21 mouse cellular contexts compared by ENCODE assay signal in genomic region chr12:66888636-66889035, GRCm38 (mm10).
DNase-seq lines count a peak whose midpoint lies in the region; ATAC-seq and TF ChIP-seq lines count a peak whose summit lies in the region.
"Had no signal": no experiment of that assay in that cellular context is flagged by ENCODE, and none has a peak within 500 bp of the region (broad histone marks: within the 10 kb centered on the region; RNA-seq: fewer than 3 reads in every experiment).

No protein-coding gene starts in this region.

- no peak overlapping the region for H3K4me2 ChIP-seq in forebrain, embryonic 13.5 days
- H3K4me2 ChIP-seq in forebrain, embryonic 11.5 days (ENCODE audit: low read depth, low read length, severe bottlenecking), result no peak overlapping the region
- no peak overlapping the region for H3K4me2 ChIP-seq in midbrain, embryonic 14.5 days (ENCODE audit: low read length)
- no peak overlapping the region for H3K4me2 ChIP-seq in midbrain, embryonic 11.5 days
- no peak overlapping the region for H3K4me2 ChIP-seq in forebrain, embryonic 15.5 days (replicated peaks)
- H3K4me2 ChIP-seq in liver, postnatal 0 days (ENCODE audit: low read depth, low read length), result no peak overlapping the region
- H3K4me2 ChIP-seq: embryonic facial prominence, embryonic 13.5 days; heart, embryonic 11.5 days; liver, embryonic 15.5 days; neural tube, embryonic 12.5 days had no signal

- H3K9me3 ChIP-seq in forebrain, embryonic 13.5 days (replicated peaks), result no peaks in the 10 kb centered on the region
- H3K9me3 ChIP-seq in forebrain, embryonic 11.5 days (ENCODE audit: control insufficient read depth, low read length), result no peaks in the 10 kb centered on the region
- H3K9me3 ChIP-seq in midbrain, embryonic 14.5 days (ENCODE audit: control insufficient read depth, low read length), result no peaks in the 10 kb centered on the region
- no peaks in the 10 kb centered on the region for H3K9me3 ChIP-seq in midbrain, embryonic 11.5 days (ENCODE audit: control insufficient read depth, low read length)
- H3K9me3 ChIP-seq in forebrain, embryonic 15.5 days, result no peaks in the 10 kb centered on the region
- no peaks in the 10 kb centered on the region for H3K9me3 ChIP-seq in liver, postnatal 0 days (ENCODE audit: low read length)
- H3K9me3 ChIP-seq: embryonic facial prominence, embryonic 13.5 days; liver, embryonic 15.5 days; neural tube, embryonic 12.5 days had no signal

- 45% methylated on average over 1 of the region's 1 CpGs for WGBS in forebrain, embryonic 13.5 days
- WGBS in forebrain, embryonic 11.5 days, result 76% methylated on average over 1 of the region's 1 CpGs
- 66% methylated on average over 1 of the region's 1 CpGs for WGBS in midbrain, embryonic 14.5 days
- WGBS in midbrain, embryonic 11.5 days, result 71% methylated on average over 1 of the region's 1 CpGs
- 25% methylated on average over 1 of the region's 1 CpGs for WGBS in forebrain, embryonic 15.5 days
- WGBS in liver, postnatal 0 days (ENCODE audit: insufficient replicate concordance), result 79% methylated on average over 1 of the region's 1 CpGs

- no peak for TF ChIP-seq CTCF in liver, postnatal 0 days (IDR thresholded peaks at IDR 0.05; ENCODE audit: low read depth)

- no peak overlapping the region for H3K4me3 ChIP-seq in forebrain, embryonic 13.5 days
- H3K4me3 ChIP-seq in forebrain, embryonic 11.5 days (ENCODE audit: low read depth, low read length), result no peak overlapping the region
- H3K4me3 ChIP-seq in midbrain, embryonic 14.5 days (replicated peaks; ENCODE audit: low read depth, low read length), result no peak overlapping the region
- H3K4me3 ChIP-seq in midbrain, embryonic 11.5 days (ENCODE audit: low read depth, low read length), result no peak overlapping the region
- H3K4me3 ChIP-seq in forebrain, embryonic 15.5 days, result no peak overlapping the region
- no peak overlapping the region for H3K4me3 ChIP-seq in liver, postnatal 0 days (ENCODE audit: low read depth, low read length)
- H3K4me3 ChIP-seq: embryonic facial prominence, embryonic 13.5 days; liver, embryonic 15.5 days; neural tube, embryonic 12.5 days had no signal

- 0 out of 2 replicates have a peak, but pooled peaks cover 7% of the 10 kb centered on the region for H3K4me1 ChIP-seq in forebrain, embryonic 13.5 days
- no peaks in the 10 kb centered on the region for H3K4me1 ChIP-seq in forebrain, embryonic 11.5 days (replicated peaks; ENCODE audit: control insufficient read depth, insufficient read depth, low read length)
- H3K4me1 ChIP-seq in midbrain, embryonic 14.5 days (ENCODE audit: control insufficient read depth, insufficient read depth, low read length), result no peaks in the 10 kb centered on the region
- no peaks in the 10 kb centered on the region for H3K4me1 ChIP-seq in midbrain, embryonic 11.5 days (ENCODE audit: control insufficient read depth, insufficient read depth, low read length)
- H3K4me1 ChIP-seq in forebrain, embryonic 15.5 days, result peaks cover 18% of the 10 kb centered on the region
- H3K4me1 ChIP-seq in liver, postnatal 0 days (ENCODE audit: insufficient read depth), result no peaks in the 10 kb centered on the region
- H3K4me1 ChIP-seq: embryonic facial prominence, embryonic 13.5 days; liver, embryonic 15.5 days; neural tube, embryonic 12.5 days had no signal

- no peak for DNase-seq in forebrain, embryonic 11.5 days (ENCODE audit: low spot score)
- DNase-seq in midbrain, embryonic 14.5 days, result peak; percentile 24
- no peak for DNase-seq in midbrain, embryonic 11.5 days (ENCODE audit: low spot score, missing footprints)
- DNase-seq in liver, postnatal 0 days, result no peak
- DNase-seq in adrenal gland, adult 8-10 months, result no peak
- DNase-seq: cerebellum, adult 8-10 months; heart, postnatal 10 days; kidney, adult 2 months; kidney, postnatal 10 days; right cerebral cortex, postnatal 14 days; spleen, adult 18-20 months; thymus, adult 18-20 months; thymus, postnatal 4 days had no signal

- peak; percentile 66 for ATAC-seq in forebrain, embryonic 13.5 days
- ATAC-seq in forebrain, embryonic 11.5 days (replicated peaks; ENCODE audit: low FRiP score), result no peak
- no peak for ATAC-seq in midbrain, embryonic 14.5 days (ENCODE audit: low FRiP score, low TSS enrichment)
- ATAC-seq in midbrain, embryonic 11.5 days (ENCODE audit: low FRiP score), result no peak
- ATAC-seq in forebrain, embryonic 15.5 days (replicated peaks), result peak; percentile 52
- no peak for ATAC-seq in liver, postnatal 0 days
- ATAC-seq: lung, postnatal 0 days had no signal

- H3K27me3 ChIP-seq in forebrain, embryonic 13.5 days, result no peaks in the 10 kb centered on the region
- H3K27me3 ChIP-seq in forebrain, embryonic 11.5 days (ENCODE audit: control insufficient read depth, insufficient read depth, low read length), result no peaks in the 10 kb centered on the region
- no peaks in the 10 kb centered on the region for H3K27me3 ChIP-seq in midbrain, embryonic 14.5 days (ENCODE audit: control insufficient read depth, insufficient read depth, low read length)
- H3K27me3 ChIP-seq in midbrain, embryonic 11.5 days (ENCODE audit: control insufficient read depth, insufficient read depth, low read length), result no peaks in the 10 kb centered on the region
- no peaks in the 10 kb centered on the region for H3K27me3 ChIP-seq in forebrain, embryonic 15.5 days
- H3K27me3 ChIP-seq in liver, postnatal 0 days (ENCODE audit: insufficient read depth, low read length), result no peaks in the 10 kb centered on the region
- H3K27me3 ChIP-seq: CH12.LX; embryonic facial prominence, embryonic 13.5 days; liver, embryonic 15.5 days; neural tube, embryonic 12.5 days had no signal

- no peaks in the 10 kb centered on the region for H3K36me3 ChIP-seq in forebrain, embryonic 13.5 days (ENCODE audit: poor library complexity, severe bottlenecking)
- H3K36me3 ChIP-seq in forebrain, embryonic 11.5 days (ENCODE audit: control insufficient read depth, insufficient read depth, low read length), result no peaks in the 10 kb centered on the region
- H3K36me3 ChIP-seq in midbrain, embryonic 14.5 days (ENCODE audit: control insufficient read depth, insufficient read depth, low read length), result no peaks in the 10 kb centered on the region
- H3K36me3 ChIP-seq in midbrain, embryonic 11.5 days (ENCODE audit: control insufficient read depth, insufficient read depth, low read length), result no peaks in the 10 kb centered on the region
- no peaks in the 10 kb centered on the region for H3K36me3 ChIP-seq in forebrain, embryonic 15.5 days
- H3K36me3 ChIP-seq in liver, postnatal 0 days (replicated peaks; ENCODE audit: insufficient read depth, low read length), result no peaks in the 10 kb centered on the region
- H3K36me3 ChIP-seq: embryonic facial prominence, embryonic 13.5 days; liver, embryonic 15.5 days; neural tube, embryonic 12.5 days had no signal

- TF ChIP-seq EP300 in liver, postnatal 0 days (IDR thresholded peaks at IDR 0.05; ENCODE audit: low read depth), result no peak

- H3K27ac ChIP-seq in forebrain, embryonic 13.5 days, result no peak overlapping the region
- no peak overlapping the region for H3K27ac ChIP-seq in forebrain, embryonic 11.5 days (ENCODE audit: low read depth, low read length)
- H3K27ac ChIP-seq in midbrain, embryonic 14.5 days (replicated peaks; ENCODE audit: low read depth, low read length), result no peak overlapping the region
- H3K27ac ChIP-seq in midbrain, embryonic 11.5 days (ENCODE audit: low read depth, low read length), result no peak overlapping the region
- peak overlapping the region; percentile 29; the same call in 1 of the 2 replicates for H3K27ac ChIP-seq in forebrain, embryonic 15.5 days (replicated peaks)
- no peak overlapping the region for H3K27ac ChIP-seq in liver, postnatal 0 days (ENCODE audit: low read depth)
- H3K27ac ChIP-seq: embryonic facial prominence, embryonic 13.5 days; liver, embryonic 15.5 days; neural tube, embryonic 12.5 days had no signal

- H3K9ac ChIP-seq in forebrain, embryonic 13.5 days, result no peak overlapping the region
- H3K9ac ChIP-seq in forebrain, embryonic 11.5 days (ENCODE audit: low read length), result no peak overlapping the region
- no peak overlapping the region for H3K9ac ChIP-seq in midbrain, embryonic 14.5 days (replicated peaks; ENCODE audit: low read length)
- no peak overlapping the region for H3K9ac ChIP-seq in midbrain, embryonic 11.5 days (ENCODE audit: low read length)
- H3K9ac ChIP-seq in forebrain, embryonic 15.5 days (replicated peaks), result no peak overlapping the region
- H3K9ac ChIP-seq in liver, postnatal 0 days (replicated peaks), result no peak overlapping the region
- H3K9ac ChIP-seq: embryonic facial prominence, embryonic 13.5 days; liver, embryonic 15.5 days; neural tube, embryonic 12.5 days had no signal

Comparison
In these comparisons a context has a peak if more than half of its experiments do, and no peak if none do; other contexts are left out.
1. ATAC-seq: peak in forebrain, embryonic 13.5 days (single experiment) and forebrain, embryonic 15.5 days (single experiment); none in forebrain, embryonic 11.5 days (single experiment), midbrain, embryonic 14.5 days (single experiment), midbrain, embryonic 11.5 days (single experiment) and liver, postnatal 0 days (single experiment).